ENCODE assay signal across 20 mouse cellular contexts in the genomic region with DNA sequence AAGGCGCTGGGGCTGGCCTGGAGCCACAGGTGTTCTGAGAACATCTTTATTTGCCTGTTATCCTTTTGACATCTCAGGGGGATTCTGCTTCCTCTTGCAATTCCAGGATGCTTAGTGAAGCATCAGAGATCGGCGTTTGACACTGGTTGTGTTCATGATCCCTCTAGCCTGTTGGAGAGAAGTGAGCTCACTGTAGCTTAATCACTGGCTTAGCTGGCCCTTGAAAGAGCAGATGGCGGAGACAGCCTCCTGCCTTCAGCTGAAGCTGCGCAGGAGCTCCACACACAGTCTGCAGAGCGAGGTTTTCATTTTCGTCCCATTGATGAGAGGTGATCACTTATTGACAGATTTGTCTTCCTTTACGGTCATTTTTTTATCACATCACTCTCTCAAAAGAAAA. TPM values are rescaled to one million over a fixed set of nuclear protein-coding genes. Genes with fewer than 3 reads are reported as not detected.
DNase-seq lines count a peak whose midpoint lies in the region; ATAC-seq and TF ChIP-seq lines count a peak whose summit lies in the region.
"Had no signal": no experiment of that assay in that cellular context is flagged by ENCODE, and none has a peak within 500 bp of the region (broad histone marks: within the 10 kb centered on the region; RNA-seq: fewer than 3 reads in every experiment).

No protein-coding gene starts in this region.

- intact Hi-C loops in left cerebral cortex, postnatal 36 days (cut with DNase I) = no loop called here
- intact Hi-C loops in left cerebral cortex, adult 2 months (cut with DNase I) = no loop called here

- no peak overlapping the region for H3K27ac ChIP-seq in left cerebral cortex, adult 2 months
- no peak overlapping the region for H3K27ac ChIP-seq in cerebellum, adult 2 months (ENCODE audit: insufficient read depth, low read length)
- H3K27ac ChIP-seq in hindbrain, embryonic 11.5 days (ENCODE audit: low read depth, low read length) = no peak overlapping the region
- H3K27ac ChIP-seq: macrophage; midbrain, embryonic 13.5 days; stomach, embryonic 15.5 days had no signal

- H3K27me3 ChIP-seq in cerebellum, adult 2 months (ENCODE audit: control insufficient read depth, insufficient read depth, low read length) = no peaks in the 10 kb centered on the region
- no peaks in the 10 kb centered on the region for H3K27me3 ChIP-seq in hindbrain, embryonic 11.5 days (ENCODE audit: control insufficient read depth, insufficient read depth, low read length)
- H3K27me3 ChIP-seq: midbrain, embryonic 13.5 days; stomach, embryonic 15.5 days had no signal

- H3K4me2 ChIP-seq in hindbrain, embryonic 11.5 days (replicated peaks; ENCODE audit: low read depth, low read length) = no peak overlapping the region
- H3K4me2 ChIP-seq: midbrain, embryonic 13.5 days; stomach, embryonic 15.5 days had no signal

- TF ChIP-seq CTCF in left cerebral cortex, adult 2 months (IDR thresholded peaks at IDR 0.05) = no peak
- no peak for TF ChIP-seq CTCF in cerebellum, adult 2 months (IDR thresholded peaks at IDR 0.05; ENCODE audit: borderline replicate concordance, insufficient read depth, low read depth, low read length)

- 39% methylated on average over 8 of the region's 8 CpGs for WGBS in cerebellum, adult 2 months
- WGBS in hindbrain, embryonic 11.5 days = 74% methylated on average over 8 of the region's 8 CpGs

- no peaks in the 10 kb centered on the region for H3K36me3 ChIP-seq in hindbrain, embryonic 11.5 days (ENCODE audit: control insufficient read depth, insufficient read depth, low read length)
- H3K36me3 ChIP-seq: stomach, embryonic 15.5 days had no signal

- TF ChIP-seq POLR2A in cerebellum, adult 2 months (IDR thresholded peaks at IDR 0.05; ENCODE audit: borderline replicate concordance, insufficient read depth, low read length) = no peak

- no peaks in the 10 kb centered on the region for H3K9me3 ChIP-seq in hindbrain, embryonic 11.5 days (ENCODE audit: control insufficient read depth, low read length)
- H3K9me3 ChIP-seq: midbrain, embryonic 13.5 days; stomach, embryonic 15.5 days had no signal

- H3K4me3 ChIP-seq in left cerebral cortex, adult 2 months = no peak overlapping the region
- no peak overlapping the region for H3K4me3 ChIP-seq in cerebellum, adult 2 months (replicated peaks; ENCODE audit: insufficient read depth, low read depth, low read length)
- no peak overlapping the region for H3K4me3 ChIP-seq in hindbrain, embryonic 11.5 days (ENCODE audit: low read depth, low read length)
- H3K4me3 ChIP-seq: midbrain, embryonic 13.5 days; stomach, embryonic 15.5 days had no signal

- ATAC-seq in hindbrain, embryonic 11.5 days (ENCODE audit: low FRiP score) = no peak
- ATAC-seq: forebrain, postnatal 0 days; midbrain, embryonic 13.5 days; Patski had no signal

- H3K9ac ChIP-seq in hindbrain, embryonic 11.5 days (ENCODE audit: low read depth, low read length) = no peak overlapping the region
- H3K9ac ChIP-seq: forebrain, postnatal 0 days; midbrain, embryonic 13.5 days; stomach, embryonic 15.5 days had no signal

- DNase-seq in cerebellum, adult 11 months = peak; percentile 12
- no peak for DNase-seq in cerebellum, adult 9-10 months
- peak; percentile 28 to 36 for DNase-seq in left cerebral cortex, postnatal 36 days (ENCODE audit: low spot score in 2 of 2)
- DNase-seq in left cerebral cortex, adult 2 months (ENCODE audit: extremely low spot score in 1 of 2, low spot score in 2 of 2) = no peak
- DNase-seq in cerebellum, adult 2 months = peak; percentile 23 to 30
- DNase-seq in layer of hippocampus, adult 9-11 months = peak; percentile 40
- DNase-seq in MN1 (ENCODE audit: low spot score) = no peak
- DNase-seq in hindbrain, embryonic 11.5 days (ENCODE audit: low spot score) = no peak
- DNase-seq: forebrain, postnatal 0 days; gastrocnemius, postnatal 10 days; kidney, adult 2 months; kidney, postnatal 25 days; lung, adult 2 months; thymus, postnatal 25 days had no signal

- no peaks in the 10 kb centered on the region; the same call in 1 of the 2 replicates for H3K4me1 ChIP-seq in cerebellum, adult 2 months (ENCODE audit: control insufficient read depth, insufficient read depth, low read length)
- no peaks in the 10 kb centered on the region for H3K4me1 ChIP-seq in hindbrain, embryonic 11.5 days (replicated peaks; ENCODE audit: control insufficient read depth, insufficient read depth, low read length)

RNA-seq across cellular contexts. Expression of a gene that starts 9.1 kb away (rescaled TPM):
- not detected for total RNA-seq in left cerebral cortex, postnatal 36 days (2021)
- total RNA-seq in left cerebral cortex, adult 2 months (2021) = not detected
- 0.14 TPM in 1 of 2 replicates, not detected in the other for polyA plus RNA-seq in cerebellum, adult 2 months (2012; rRNA removed)
- polyA plus RNA-seq in hindbrain, embryonic 11.5 days (2014; fragmentation: Nextera tagmentation; extraction: Ambion mirVana) = 0.17 TPM in 1 of 2 replicates, not detected in the other
- total RNA-seq: forebrain, postnatal 0 days; gastrocnemius, postnatal 10 days; heart, postnatal 25 days; liver, adult 2 months had no signal
- polyA plus RNA-seq: liver, adult 2 months; lung, adult 2 months; macrophage; midbrain, embryonic 13.5 days; Patski; stomach, embryonic 15.5 days had no signal

RNA-seq across cellular contexts. Expression of a gene that starts 20.3 kb away (rescaled TPM):
- total RNA-seq in left cerebral cortex, postnatal 36 days (2021) = 10 to 100 TPM; 20.0 to 23.9 TPM
- 10 to 100 TPM; 22.8 to 25.6 TPM for total RNA-seq in left cerebral cortex, adult 2 months (2021)
- polyA plus RNA-seq in cerebellum, adult 2 months (2012; rRNA removed) = 12.3 and 13.5 TPM in 2 replicates
- 4.0 and 4.8 TPM in 2 replicates for polyA plus RNA-seq in hindbrain, embryonic 11.5 days (2014; fragmentation: Nextera tagmentation; extraction: Ambion mirVana)

Comparison
In these comparisons a context has a peak if more than half of its experiments do, and no peak if none do; other contexts are left out.
1. DNase-seq: peak in cerebellum, adult 11 months (single experiment), left cerebral cortex, postnatal 36 days (2 of 2), cerebellum, adult 2 months (2 of 2) and layer of hippocampus, adult 9-11 months (single experiment); none in cerebellum, adult 9-10 months (single experiment), left cerebral cortex, adult 2 months (0 of 2), MN1 (single experiment) and hindbrain, embryonic 11.5 days (single experiment).